Mouse (Mus musculus) cerebellum, adult 2 months (tissue): ENCODE results near the gene Fam53b.

ENCODE experiments used
- CTCF ChIP-seq: fragments of 200-500 bp; IDR thresholded peaks from 2 replicates; pipeline ENCODE4 v1.5.1; 2011; ENCODE audit warnings: low read depth, mild to moderate bottlenecking, control low read depth, low read length, moderate library complexity, borderline replicate concordance; ENCODE audit not compliant: insufficient read depth
- POLR2A ChIP-seq: fragments of 200-500 bp; IDR thresholded peaks from 2 replicates; pipeline ENCODE4 v1.6.1; 2011; ENCODE audit warnings: low read length, control low read depth, borderline replicate concordance; ENCODE audit not compliant: insufficient read depth

GRCm38 (mm10) chr7:132790447-132791219 is 23.1 kb downstream of the Fam53b start:
- TF ChIP-seq CTCF, result no peak
- TF ChIP-seq POLR2A, result no peak
